Mouse (Mus musculus) heart, adult 2 months (tissue): ENCODE data around the gene Dusp6. TPM values are rescaled to one million over a fixed set of nuclear protein-coding genes. Genes with fewer than 3 reads are reported as not detected.

Source experiments
- DNase-seq, 2 experiments: peaks; one replicate each; pipeline ENCODE4 v3.0.0; 2021
- H3K27ac ChIP-seq: fragments of 200-600 bp; 2 replicates; pipeline ENCODE4 v1.8.1; 2022
- H3K27me3 ChIP-seq: fragments of 200-500 bp; 2 replicates; pipeline ENCODE4 v1.6.1; 2012; ENCODE audit warnings: mild to moderate bottlenecking, low read length, inconsistent platforms, mixed read lengths; ENCODE audit not compliant: control insufficient read depth, insufficient read depth
- H3K36me3 ChIP-seq: fragments of 200-500 bp; 2 replicates; pipeline ENCODE4 v1.6.1; 2012; ENCODE audit warnings: low read length, inconsistent platforms; ENCODE audit not compliant: control insufficient read depth, insufficient read depth
- H3K4me1 ChIP-seq: fragments of 200-500 bp; 2 replicates; pipeline ENCODE4 v1.6.1; 2011; ENCODE audit warnings: low read length; ENCODE audit not compliant: control insufficient read depth, insufficient read depth
- H3K4me3 ChIP-seq: fragments of 200-600 bp; 2 replicates; pipeline ENCODE4 v1.8.1; 2022
- H3K79me2 ChIP-seq: fragments of 200-500 bp; replicated peaks from 2 replicates; pipeline ENCODE4 v1.6.1; 2012; ENCODE audit warnings: mild to moderate bottlenecking, inconsistent platforms, low read length, moderate library complexity, mixed read lengths; ENCODE audit not compliant: control insufficient read depth, insufficient read depth
- H3K9ac ChIP-seq: fragments of 200-500 bp; 2 replicates; pipeline ENCODE4 v1.6.1; 2012; ENCODE audit warnings: low read depth, mild to moderate bottlenecking, control low read depth, inconsistent platforms, low read length, mixed read lengths
- CTCF ChIP-seq: fragments of 200-600 bp; IDR thresholded peaks from 2 replicates; pipeline ENCODE4 v1.8.1; 2022; ENCODE audit warnings: antibody characterized with exemption, mild to moderate bottlenecking, moderate library complexity
- EP300 ChIP-seq: fragments of 200-500 bp; IDR thresholded peaks from 2 replicates; pipeline ENCODE4 v1.6.1; 2011; ENCODE audit warnings: low read depth, low read length, control low read depth; ENCODE audit not compliant: insufficient read depth
- POLR2A ChIP-seq: fragments of 200-500 bp; IDR thresholded peaks from 2 replicates; pipeline ENCODE4 v1.6.1; 2011; ENCODE audit warnings: mild to moderate bottlenecking, low read depth, low read length, control low read depth; ENCODE audit not compliant: insufficient read depth
- WGBS: fragments of 180-500 bp; shearing (Covaris S2); methylation state at CpG from one replicate; pipeline ENCODE4 v1.1.7; 2018; 5-methylcytosine and 5-hydroxymethylcytosine counted together
- intact Hi-C: fragments of 180-260 bp; cut with DNase I; formaldehyde crosslinking; loops from one replicate; pipeline ENCODE4 v1.15.1; 2025
- polyA plus RNA-seq: library from polyadenylated mRNA; depleted of rRNA; stranded (reverse); fragments of >200 nt; gene quantifications from 2 replicates; pipeline ENCODE4 v1.2.3, GENCODE M21; 2012
- total RNA-seq, 2 experiments: library from RNA; stranded (reverse); gene quantifications; 2 replicates each; pipeline ENCODE4 v1.2.3; 2021

Gene Dusp6
- total and polyA plus RNA-seq, 3 experiments: 15.8 to 24.8 (median 21.4) TPM

- 72% methylated on average over 18 of the region's 18 CpGs for WGBS
- no peak overlapping the region for H3K27ac ChIP-seq
- intact Hi-C loops: no loop called here
- H3K4me3 ChIP-seq: no peak overlapping the region
- peak in 1 of 2 experiments; percentile 27 for DNase-seq
- no peaks in the 10 kb centered on the region for H3K36me3 ChIP-seq
- TF ChIP-seq POLR2A: no peak
- no peak for TF ChIP-seq EP300
- TF ChIP-seq CTCF: no peak
- H3K9ac ChIP-seq: no peak overlapping the region
- H3K79me2 ChIP-seq: no peaks in the 10 kb centered on the region
- H3K27me3 ChIP-seq: no peaks in the 10 kb centered on the region
- H3K4me1 ChIP-seq: peaks cover 1% of the 10 kb centered on the region; the same call in 1 of the 2 replicates
Observed at GRCm38 (mm10) chr10:99298328-99299295, 35.6 kb downstream of the Dusp6 start.

GRCm38 (mm10) chr10:99299303-99299702 lies 36.3 kb downstream of the Dusp6 start:
- 82% methylated on average over 9 of the region's 9 CpGs for WGBS
- TF ChIP-seq POLR2A: no peak
- no peak for TF ChIP-seq CTCF
- no peak for TF ChIP-seq EP300
- H3K27ac ChIP-seq: no peak overlapping the region
- no peaks in the 10 kb centered on the region for H3K27me3 ChIP-seq
- H3K9ac ChIP-seq: no peak overlapping the region
- no peak for DNase-seq
- no peaks in the 10 kb centered on the region for H3K36me3 ChIP-seq
- no peaks in the 10 kb centered on the region for H3K79me2 ChIP-seq
- intact Hi-C loops: no loop called here
- H3K4me3 ChIP-seq: no peak overlapping the region
- H3K4me1 ChIP-seq: peaks cover 1% of the 10 kb centered on the region; the same call in 1 of the 2 replicates

DNA sequence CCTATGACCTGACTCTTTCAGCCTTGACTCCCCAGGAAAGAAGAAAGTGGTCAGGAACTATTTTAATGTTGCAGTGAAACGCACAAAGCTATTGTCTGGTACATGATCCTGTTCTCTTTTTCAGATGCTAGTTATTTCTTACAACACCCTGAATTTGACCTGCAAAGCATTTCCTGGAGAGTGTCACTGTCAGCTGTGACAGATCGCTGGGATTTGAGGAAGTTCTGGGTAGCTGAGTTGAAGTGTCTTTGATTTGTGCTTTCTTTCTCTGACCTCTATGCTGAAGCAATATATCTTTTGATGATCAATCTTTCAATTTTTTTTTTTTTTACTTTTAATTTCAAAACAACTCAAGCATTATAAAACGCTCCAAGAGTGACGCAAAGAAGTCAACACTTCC lies 39.0 kb downstream of the Dusp6 start:
- Histone ChIP-seq H3K4me3 (no peak overlapping the region), H3K79me2 (no peaks in the 10 kb centered on the region), H3K27ac (no peak overlapping the region), H3K36me3 (no peaks in the 10 kb centered on the region), H3K9ac (no peak overlapping the region), H3K4me1 (peaks cover 1% of the 10 kb centered on the region; the same call in 1 of the 2 replicates), H3K27me3 (no peaks in the 10 kb centered on the region)
- no peak for DNase-seq
- WGBS: 32% methylated on average over 4 of the region's 4 CpGs
- intact Hi-C loops: no loop called here
- TF ChIP-seq EP300 (no peak), CTCF (no peak), POLR2A (no peak)

GRCm38 (mm10) chr10:99308837-99309236 lies 45.8 kb downstream of the Dusp6 start:
- TF ChIP-seq EP300: no peak
- no peak for TF ChIP-seq POLR2A
- TF ChIP-seq CTCF: no peak
- no peak overlapping the region for H3K27ac ChIP-seq
- no peaks in the 10 kb centered on the region for H3K27me3 ChIP-seq
- H3K4me1 ChIP-seq: no peaks in the 10 kb centered on the region
- WGBS: 91% methylated on average over 4 of the region's 4 CpGs
- H3K79me2 ChIP-seq: no peaks in the 10 kb centered on the region
- H3K4me3 ChIP-seq: no peak overlapping the region
- intact Hi-C loops: no loop called here
- H3K36me3 ChIP-seq: no peaks in the 10 kb centered on the region
- no peak overlapping the region for H3K9ac ChIP-seq
- DNase-seq: no peak

DNA sequence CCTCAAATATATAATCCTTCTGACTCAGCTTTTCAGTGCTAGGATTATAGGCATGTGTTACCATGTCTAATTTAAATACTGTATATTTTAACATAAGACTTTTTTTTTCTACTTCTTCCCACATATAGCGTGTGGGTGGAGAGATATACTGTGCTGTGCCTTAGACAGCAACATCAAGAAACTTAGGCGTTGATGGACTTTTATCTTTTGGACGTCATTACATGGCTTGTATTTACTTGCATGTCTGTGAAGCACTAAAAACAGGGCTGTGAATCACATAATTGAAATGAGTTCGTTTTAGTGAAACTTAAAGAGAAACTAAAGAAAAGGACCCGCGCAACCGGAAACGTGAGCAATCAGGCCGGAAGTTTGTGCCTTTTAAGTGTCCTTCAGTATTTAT lies 46.6 kb downstream of the Dusp6 start:
- no peak overlapping the region for H3K27ac ChIP-seq
- 70% methylated on average over 9 of the region's 9 CpGs for WGBS
- TF ChIP-seq POLR2A: no peak
- TF ChIP-seq EP300: no peak
- TF ChIP-seq CTCF: no peak

GRCm38 (mm10) chr10:99310204-99310603 lies 47.2 kb downstream of the Dusp6 start:
- H3K9ac ChIP-seq: no peak overlapping the region
- H3K27me3 ChIP-seq: no peaks in the 10 kb centered on the region
- no peaks in the 10 kb centered on the region for H3K36me3 ChIP-seq
- H3K79me2 ChIP-seq: no peaks in the 10 kb centered on the region
- H3K27ac ChIP-seq: no peak overlapping the region
- no peak overlapping the region for H3K4me3 ChIP-seq
- intact Hi-C loops: no loop called here
- no peak for DNase-seq
- no peak for TF ChIP-seq EP300
- no peak for TF ChIP-seq CTCF
- no peak for TF ChIP-seq POLR2A
- 74% methylated on average over 10 of the region's 10 CpGs for WGBS
- no peaks in the 10 kb centered on the region for H3K4me1 ChIP-seq

More for the DNA sequence above, 46.6 kb downstream of the Dusp6 start:
- intact Hi-C loops: no loop called here
- Histone ChIP-seq H3K27me3 (no peaks in the 10 kb centered on the region), H3K9ac (no peak overlapping the region), H3K4me3 (no peak overlapping the region), H3K36me3 (no peaks in the 10 kb centered on the region), H3K79me2 (no peaks in the 10 kb centered on the region), H3K4me1 (no peaks in the 10 kb centered on the region)
- no peak for DNase-seq
